Mouse (Mus musculus) forelimb bud, embryonic 11.5 days (tissue): ENCODE data around the gene Nt5dc1.
"Not testable (repeated sequence)": the region's sequence is repeated elsewhere in the genome, so short reads cannot be mapped to it uniquely, and the experiment has no call there.

Experiments
- DNase-seq: peaks from one replicate; pipeline ENCODE4 v3.0.0-alpha.2; 2012; ENCODE audit warnings: low read depth, low spot score

Gene Nt5dc1

GRCm38 (mm10) chr10:34312536-34312935 is 105.8 kb downstream of the Nt5dc1 start:
- DNase-seq = peak; percentile 29

GRCm38 (mm10) chr10:34309915-34310685 is 108.3 kb downstream of the Nt5dc1 start:
- DNase-seq = no peak

- no peak for DNase-seq
These were observed 111.3 kb downstream of the Nt5dc1 start for GRCm38 (mm10) chr10:34307070-34307469.

GRCm38 (mm10) chr10:34300368-34300767 is 118.0 kb downstream of the Nt5dc1 start:
- no peak for DNase-seq

- DNase-seq = no peak
These were observed 120.2 kb downstream of the Nt5dc1 start for GRCm38 (mm10) chr10:34297980-34298753.

- peak; percentile 97 for DNase-seq
These were observed 120.9 kb downstream of the Nt5dc1 start, which contains the start of gene Tspyl4 for GRCm38 (mm10) chr10:34297299-34297979. Tspyl4 (plus strand) TSS chr10:34297442.

GRCm38 (mm10) chr10:34296911-34297298 is 121.4 kb downstream of the Nt5dc1 start:
- DNase-seq = no peak

GRCm38 (mm10) chr10:34282420-34283238 is 135.7 kb downstream of the Nt5dc1 start:
- no peak for DNase-seq

- DNase-seq = peak; percentile 97
These were observed 136.4 kb downstream of the Nt5dc1 start, which contains the start of gene Tspyl1 for GRCm38 (mm10) chr10:34281962-34282388. Tspyl1 (plus strand) TSS chr10:34282190.

- no peak for DNase-seq
These were observed 137.0 kb downstream of the Nt5dc1 start for GRCm38 (mm10) chr10:34281211-34281961.

- DNase-seq = peak; percentile 74
These were observed 137.7 kb downstream of the Nt5dc1 start for GRCm38 (mm10) chr10:34280591-34281175.

GRCm38 (mm10) chr10:34271681-34272080 is 146.7 kb downstream of the Nt5dc1 start:
- no peak for DNase-seq

GRCm38 (mm10) chr10:34267312-34268070 is 150.9 kb downstream of the Nt5dc1 start:
- no peak for DNase-seq

- no peak for DNase-seq
These were observed 153.2 kb downstream of the Nt5dc1 start for GRCm38 (mm10) chr10:34265106-34265505.

GRCm38 (mm10) chr10:34252833-34253232 is 165.5 kb downstream of the Nt5dc1 start:
- not testable (repeated sequence) for DNase-seq

GRCm38 (mm10) chr10:34249594-34249993 is 168.8 kb downstream of the Nt5dc1 start:
- no peak for DNase-seq

GRCm38 (mm10) chr10:34247757-34248156 is 170.6 kb downstream of the Nt5dc1 start:
- no peak for DNase-seq

- DNase-seq = no peak
These were observed 172.2 kb downstream of the Nt5dc1 start for GRCm38 (mm10) chr10:34246106-34246505.

GRCm38 (mm10) chr10:34244745-34245144 is 173.6 kb downstream of the Nt5dc1 start:
- DNase-seq = no peak
